23 mouse cellular contexts compared by ENCODE assay signal in the genomic region with DNA sequence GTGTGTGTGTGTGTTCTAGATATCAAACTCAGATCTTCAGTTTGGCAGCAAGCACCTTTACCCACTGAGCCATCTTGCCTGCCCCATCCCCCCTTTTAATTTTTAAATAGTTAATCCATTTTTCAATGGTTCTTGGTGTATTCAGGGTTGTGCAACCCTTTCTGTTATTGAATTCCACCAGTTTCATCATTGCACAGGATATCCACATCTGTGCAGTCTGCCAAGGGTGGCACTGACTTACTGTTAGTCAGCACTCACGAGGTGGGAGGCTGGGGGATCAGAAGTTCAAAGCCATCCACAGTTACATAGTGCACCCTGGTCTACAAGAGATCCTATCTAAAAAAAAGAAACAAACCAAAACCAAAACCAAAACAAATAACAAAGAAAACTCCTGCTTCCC. TPM values are rescaled to one million over a fixed set of nuclear protein-coding genes. Genes with fewer than 3 reads are reported as not detected.
DNase-seq lines count a peak whose midpoint lies in the region; ATAC-seq and TF ChIP-seq lines count a peak whose summit lies in the region.
"Had no signal": no experiment of that assay in that cellular context is flagged by ENCODE, and none has a peak within 500 bp of the region (broad histone marks: within the 10 kb centered on the region; RNA-seq: fewer than 3 reads in every experiment).

No protein-coding gene starts in this region.

- no peak for TF ChIP-seq CTCF in liver, adult 2 months (IDR thresholded peaks at IDR 0.05; ENCODE audit: low read depth, low read length)

- DNase-seq in liver, adult 2 months (ENCODE audit: extremely low read depth, low read depth, low spot score), result peak; percentile 100
- DNase-seq in 3T3-L1 (ENCODE audit: low read depth, low spot score) (peak; percentile 68), NIH3T3 (ENCODE audit: low read depth) (peak; percentile 79)
- no peak for DNase-seq in cerebellum, adult 18-20 months
- DNase-seq: adrenal gland, adult 2 months; adrenal gland, postnatal 14 days; cerebellum, adult 2 months; cerebellum, adult 9-11 months; cerebellum, postnatal 25 days; gastrocnemius, postnatal 25 days had no signal

- peak overlapping the region; percentile 55; the same call in 1 of the 2 replicates for H3K27ac ChIP-seq in liver, adult 2 months (replicated peaks; ENCODE audit: insufficient read depth, low read depth, low read length)
- H3K27ac ChIP-seq in liver, embryonic 12.5 days, result no peak overlapping the region
- H3K27ac ChIP-seq: embryonic facial prominence, embryonic 12.5 days; embryonic facial prominence, embryonic 15.5 days; forebrain, embryonic 12.5 days; forebrain, embryonic 15.5 days; hindbrain, embryonic 12.5 days; hindbrain, embryonic 15.5 days had no signal

- peaks cover 33% of the 10 kb centered on the region for H3K4me1 ChIP-seq in liver, adult 2 months (ENCODE audit: control insufficient read depth, insufficient read depth, low read length)
- no peaks in the 10 kb centered on the region for H3K4me1 ChIP-seq in liver, embryonic 12.5 days
- H3K4me1 ChIP-seq: embryonic facial prominence, embryonic 12.5 days; embryonic facial prominence, embryonic 15.5 days; forebrain, embryonic 12.5 days; forebrain, embryonic 15.5 days; hindbrain, embryonic 12.5 days; hindbrain, embryonic 15.5 days had no signal

- no peak for TF ChIP-seq POLR2A in liver, adult 2 months (IDR thresholded peaks at IDR 0.05; ENCODE audit: extremely low read depth, insufficient read depth, low read length)

- H3K9me3 ChIP-seq in liver, embryonic 12.5 days (replicated peaks), result no peaks in the 10 kb centered on the region
- H3K9me3 ChIP-seq: embryonic facial prominence, embryonic 12.5 days; embryonic facial prominence, embryonic 15.5 days; forebrain, embryonic 12.5 days; forebrain, embryonic 15.5 days; hindbrain, embryonic 12.5 days; hindbrain, embryonic 15.5 days had no signal

- H3K79me2 ChIP-seq in liver, adult 2 months (ENCODE audit: control insufficient read depth, insufficient read depth, low read length), result peaks cover 8% of the 10 kb centered on the region

- H3K4me3 ChIP-seq in liver, adult 2 months (ENCODE audit: insufficient read depth, low read depth, low read length), result no peak overlapping the region
- no peak overlapping the region for H3K4me3 ChIP-seq in liver, embryonic 12.5 days
- H3K4me3 ChIP-seq: embryonic facial prominence, embryonic 12.5 days; embryonic facial prominence, embryonic 15.5 days; forebrain, embryonic 12.5 days; forebrain, embryonic 15.5 days; hindbrain, embryonic 12.5 days; hindbrain, embryonic 15.5 days had no signal

- whole genome bisulfite sequencing in liver, adult 2 months, result 10% methylated on average over 1 of the region's 1 CpGs
- 28% methylated on average over 1 of the region's 1 CpGs for WGBS in liver, embryonic 12.5 days (ENCODE audit: insufficient replicate concordance)

- no peak overlapping the region for H3K9ac ChIP-seq in liver, adult 2 months (ENCODE audit: low read depth, low read length)
- no peak overlapping the region for H3K9ac ChIP-seq in liver, embryonic 12.5 days
- H3K9ac ChIP-seq: embryonic facial prominence, embryonic 12.5 days; embryonic facial prominence, embryonic 15.5 days; forebrain, embryonic 12.5 days; forebrain, embryonic 15.5 days; hindbrain, embryonic 12.5 days; hindbrain, embryonic 15.5 days had no signal

- ATAC-seq in liver, embryonic 12.5 days, result no peak
- 0 out of 2 replicates have a peak, but pooled peaks have one; percentile 33 for ATAC-seq in granulocyte monocyte progenitor cell, adult 5-6 weeks (replicated peaks; ENCODE audit: poor library complexity, severe bottlenecking)
- no peak for ATAC-seq in megakaryocyte progenitor cell, adult 5-6 weeks (replicated peaks; ENCODE audit: poor library complexity)
- ATAC-seq: forebrain, embryonic 15.5 days; Patski had no signal

- H3K36me3 ChIP-seq in liver, adult 2 months (ENCODE audit: control insufficient read depth, insufficient read depth, low read length), result no peaks in the 10 kb centered on the region
- H3K36me3 ChIP-seq in liver, embryonic 12.5 days, result no peaks in the 10 kb centered on the region
- H3K36me3 ChIP-seq: embryonic facial prominence, embryonic 12.5 days; embryonic facial prominence, embryonic 15.5 days; forebrain, embryonic 12.5 days; forebrain, embryonic 15.5 days; hindbrain, embryonic 12.5 days; hindbrain, embryonic 15.5 days had no signal

- H3K27me3 ChIP-seq in liver, adult 2 months (ENCODE audit: control insufficient read depth, insufficient read depth, low read length), result no peaks in the 10 kb centered on the region
- peaks cover 55% of the 10 kb centered on the region for H3K27me3 ChIP-seq in liver, embryonic 12.5 days (replicated peaks)
- H3K27me3 ChIP-seq: Patski had no signal

- no peak overlapping the region for H3K4me2 ChIP-seq in liver, embryonic 12.5 days
- H3K4me2 ChIP-seq: embryonic facial prominence, embryonic 12.5 days; embryonic facial prominence, embryonic 15.5 days; forebrain, embryonic 12.5 days; forebrain, embryonic 15.5 days; heart, embryonic 11.5 days; hindbrain, embryonic 12.5 days; hindbrain, embryonic 15.5 days had no signal

RNA-seq across cellular contexts. Expression of a gene that starts 11.3 kb away (rescaled TPM):
- total RNA-seq in liver, adult 2 months (2014; rRNA removed), result 198 and 237 TPM in 2 replicates
- polyA plus RNA-seq in liver, adult 2 months (2012; rRNA removed), result 444 and 617 TPM in 2 replicates
- 11.6 and 12.2 TPM in 2 replicates for polyA plus RNA-seq in liver, embryonic 12.5 days (2016; fragmentation: Nextera tagmentation; extraction: Ambion mirVana)
- not detected in 2 replicates for total RNA-seq in granulocyte monocyte progenitor cell, adult 5-6 weeks (2014; fragmentation: Nextera tagmentation)
- total RNA-seq in granulocyte monocyte progenitor cell, adult 5-6 weeks (2017), result 1.2 TPM in 1 of 2 replicates, not detected in the other
- 0.07 and 0.27 TPM in 2 replicates for total RNA-seq in megakaryocyte progenitor cell, adult 5-6 weeks (2015)
- not detected in 2 replicates for total RNA-seq in megakaryocyte progenitor cell, adult 5-6 weeks (2017)
- total RNA-seq: common myeloid progenitor, adult 5-6 weeks; hematopoietic stem cell, adult 5-6 weeks had no signal

RNA-seq across cellular contexts. Expression of a gene that starts 22.9 kb away (rescaled TPM):
- total RNA-seq in liver, adult 2 months (2014; rRNA removed), result 0.13 and 0.18 TPM in 2 replicates
- polyA plus RNA-seq in liver, adult 2 months (2012; rRNA removed), result 0.60 and 0.66 TPM in 2 replicates
- polyA plus RNA-seq in liver, embryonic 12.5 days (2016; fragmentation: Nextera tagmentation; extraction: Ambion mirVana), result 1.2 and 1.3 TPM in 2 replicates
- not detected in 2 replicates for total RNA-seq in granulocyte monocyte progenitor cell, adult 5-6 weeks (2014; fragmentation: Nextera tagmentation)
- total RNA-seq in granulocyte monocyte progenitor cell, adult 5-6 weeks (2017), result not detected in 2 replicates
- not detected in 2 replicates for total RNA-seq in megakaryocyte progenitor cell, adult 5-6 weeks (2015)
- total RNA-seq in megakaryocyte progenitor cell, adult 5-6 weeks (2017), result not detected in 2 replicates
- total RNA-seq: common myeloid progenitor, adult 5-6 weeks had no signal

RNA-seq across cellular contexts. Expression of a gene that starts 36.2 kb away (rescaled TPM):
- 32.7 and 38.4 TPM in 2 replicates for total RNA-seq in liver, adult 2 months (2014; rRNA removed)
- 50.9 and 51.7 TPM in 2 replicates for polyA plus RNA-seq in liver, adult 2 months (2012; rRNA removed)
- polyA plus RNA-seq in liver, embryonic 12.5 days (2016; fragmentation: Nextera tagmentation; extraction: Ambion mirVana), result 97.8 and 104 TPM in 2 replicates
- total RNA-seq in granulocyte monocyte progenitor cell, adult 5-6 weeks (2014; fragmentation: Nextera tagmentation), result 80.5 and 90.8 TPM in 2 replicates
- 44.9 and 89.9 TPM in 2 replicates for total RNA-seq in granulocyte monocyte progenitor cell, adult 5-6 weeks (2017)
- total RNA-seq in megakaryocyte progenitor cell, adult 5-6 weeks (2015), result 60.7 and 61.7 TPM in 2 replicates
- 55.7 and 78.6 TPM in 2 replicates for total RNA-seq in megakaryocyte progenitor cell, adult 5-6 weeks (2017)

RNA-seq across cellular contexts. Expression of a gene that starts 37.0 kb away (rescaled TPM):
- total RNA-seq in liver, adult 2 months (2014; rRNA removed), result 7.1 and 8.6 TPM in 2 replicates
- polyA plus RNA-seq in liver, adult 2 months (2012; rRNA removed), result 39.9 and 45.7 TPM in 2 replicates
- polyA plus RNA-seq in liver, embryonic 12.5 days (2016; fragmentation: Nextera tagmentation; extraction: Ambion mirVana), result 15.9 and 19.1 TPM in 2 replicates
- 15.7 and 18.7 TPM in 2 replicates for total RNA-seq in granulocyte monocyte progenitor cell, adult 5-6 weeks (2014; fragmentation: Nextera tagmentation)
- 5.4 and 6.5 TPM in 2 replicates for total RNA-seq in granulocyte monocyte progenitor cell, adult 5-6 weeks (2017)
- total RNA-seq in megakaryocyte progenitor cell, adult 5-6 weeks (2015), result 18.0 and 18.6 TPM in 2 replicates
- total RNA-seq in megakaryocyte progenitor cell, adult 5-6 weeks (2017), result 7.4 and 8.9 TPM in 2 replicates

RNA-seq across cellular contexts. Expression of a gene that starts 48.5 kb away (rescaled TPM):
- 5.8 and 8.0 TPM in 2 replicates for total RNA-seq in liver, adult 2 months (2014; rRNA removed)
- 9.6 and 10.1 TPM in 2 replicates for polyA plus RNA-seq in liver, adult 2 months (2012; rRNA removed)
- polyA plus RNA-seq in liver, embryonic 12.5 days (2016; fragmentation: Nextera tagmentation; extraction: Ambion mirVana), result 17.1 and 18.9 TPM in 2 replicates
- total RNA-seq in granulocyte monocyte progenitor cell, adult 5-6 weeks (2014; fragmentation: Nextera tagmentation), result 14.7 and 19.2 TPM in 2 replicates
- total RNA-seq in granulocyte monocyte progenitor cell, adult 5-6 weeks (2017), result 19.1 and 23.0 TPM in 2 replicates
- total RNA-seq in megakaryocyte progenitor cell, adult 5-6 weeks (2015), result 10.9 and 11.0 TPM in 2 replicates
- 14.9 and 18.7 TPM in 2 replicates for total RNA-seq in megakaryocyte progenitor cell, adult 5-6 weeks (2017)

Comparison
In these comparisons a context has a peak if more than half of its experiments do, and no peak if none do; other contexts are left out.
1. DNase-seq: peak in liver, adult 2 months (single experiment), 3T3-L1 (single experiment) and NIH3T3 (single experiment); none in cerebellum, adult 18-20 months (0 of 2).
2. RNA of a gene that starts 11.3 kb away (total RNA-seq): 198 to 237 TPM in liver, adult 2 months; 1.2 TPM in granulocyte monocyte progenitor cell, adult 5-6 weeks and 0.07 to 0.27 TPM in megakaryocyte progenitor cell, adult 5-6 weeks; every median in the first group is over 10 times any median in the second.